Mouse (Mus musculus) forebrain, embryonic 16.5 days (tissue): ENCODE measurements around the gene Faf1. TPM values are rescaled to one million over a fixed set of nuclear protein-coding genes. Genes with fewer than 3 reads are reported as not detected.
"Not testable (repeated sequence)": the region's sequence is repeated elsewhere in the genome, so short reads cannot be mapped to it uniquely, and the experiment has no call there.

Experiments used
- ATAC-seq: fragments of 200-750 bp; cut with Nextera tagmentation; 2 replicates; pipeline ENCODE4 v1.8.0; 2017; ENCODE audit warnings: mild to moderate bottlenecking, moderate library complexity
- H3K27ac ChIP-seq: fragments of 300-500 bp; sonication (generic); 2 replicates; pipeline ENCODE4 v1.5.1; 2014; ENCODE audit warnings: low read length, control low read depth
- H3K27me3 ChIP-seq: fragments of 300-500 bp; sonication (generic); replicated peaks from 2 replicates; pipeline ENCODE4 v1.6.1; 2014; ENCODE audit warnings: low read length; ENCODE audit not compliant: control insufficient read depth, insufficient read depth
- H3K36me3 ChIP-seq: fragments of 300-500 bp; sonication (generic); 2 replicates; pipeline ENCODE4 v1.6.1; 2014; ENCODE audit not compliant: control insufficient read depth, insufficient read depth
- H3K4me1 ChIP-seq: fragments of 300-500 bp; sonication (generic); replicated peaks from 2 replicates; pipeline ENCODE4 v1.6.1; 2014; ENCODE audit warnings: low read length; ENCODE audit not compliant: control insufficient read depth, insufficient read depth
- H3K4me2 ChIP-seq: fragments of 300-500 bp; sonication (generic); 2 replicates; pipeline ENCODE4 v1.6.1; 2014; ENCODE audit warnings: mild to moderate bottlenecking, low read length, control low read depth
- H3K4me3 ChIP-seq: fragments of 300-500 bp; sonication (generic); replicated peaks from 2 replicates; pipeline ENCODE4 v1.5.1; 2014; ENCODE audit warnings: mild to moderate bottlenecking, low read length, control low read depth
- H3K9ac ChIP-seq: fragments of 300-500 bp; sonication (generic); replicated peaks from 2 replicates; pipeline ENCODE4 v1.6.1; 2014; ENCODE audit warnings: low read depth, low read length, control low read depth
- H3K9me3 ChIP-seq: fragments of 300-500 bp; sonication (generic); 2 replicates; pipeline ENCODE4 v1.6.1; 2016; ENCODE audit warnings: low read length; ENCODE audit not compliant: control insufficient read depth
- WGBS: fragments of 180-500 bp; shearing (Covaris S2); extraction: QIAGEN DNeasy Blood & Tissue Kit; methylation state at CpG from one replicate; pipeline ENCODE4 v1.1.7; 2014; 5-methylcytosine and 5-hydroxymethylcytosine counted together
- polyA plus RNA-seq: library from polyadenylated mRNA; unstranded; fragments of >200 nt; fragmentation: Nextera tagmentation; extraction: Ambion mirVana; gene quantifications from 2 replicates; pipeline ENCODE4 v1.2.1, GENCODE M21; 2015

Gene Faf1
- polyA plus RNA-seq, 1 experiment from 2014 or later = 28.3 TPM

DNA sequence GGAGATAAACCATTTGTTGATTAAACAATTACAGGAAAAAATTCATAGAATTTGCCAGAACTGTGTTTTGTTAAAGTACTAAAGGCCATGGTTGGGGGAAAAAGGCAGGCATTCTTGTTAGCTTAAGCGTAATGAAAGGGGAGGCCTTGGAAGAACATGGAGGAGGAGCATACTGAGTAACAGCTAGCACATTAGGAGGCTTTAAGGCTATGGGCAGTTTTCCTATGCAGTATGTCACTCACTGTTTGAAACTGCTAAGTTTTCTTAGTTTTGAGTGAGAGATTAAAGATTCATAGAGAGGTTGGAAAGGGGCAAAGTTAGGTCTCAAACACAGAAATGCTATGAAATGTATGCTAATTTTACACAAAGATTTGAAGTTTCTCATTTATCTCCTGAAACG is 2.3 kb upstream of the Faf1 start:
- Histone ChIP-seq H3K4me1 (peaks cover 9% of the 10 kb centered on the region), H3K36me3 (no peaks in the 10 kb centered on the region), H3K4me2 (no peak overlapping the region), H3K4me3 (no peak overlapping the region), H3K27ac (no peak overlapping the region), H3K27me3 (no peaks in the 10 kb centered on the region), H3K9ac (no peak overlapping the region), H3K9me3 (no peaks in the 10 kb centered on the region)
- ATAC-seq = no peak
- 83% methylated on average over 2 of the region's 2 CpGs for WGBS

DNA sequence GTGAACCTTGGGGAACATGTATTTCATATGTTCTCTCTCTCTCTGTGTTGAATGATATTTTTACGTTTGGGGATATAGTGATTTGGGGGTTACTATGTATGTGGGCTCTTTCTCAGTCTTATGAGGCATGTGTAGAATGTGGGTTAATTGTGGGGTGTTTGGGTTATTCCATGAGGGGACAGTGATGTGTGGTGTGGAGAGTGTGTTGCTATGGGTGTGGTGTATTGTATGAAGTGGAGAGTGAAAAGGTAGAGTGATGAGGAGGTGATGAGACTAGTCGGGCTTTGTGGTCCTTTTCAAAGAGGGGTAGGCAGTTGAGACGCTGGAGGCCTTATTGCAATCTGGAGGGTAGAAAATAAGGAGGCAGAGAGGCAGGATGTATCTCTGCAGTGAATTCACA is 833 bp downstream of the Faf1 start:
- peak overlapping the region; percentile 80 for H3K4me2 ChIP-seq
- H3K27ac ChIP-seq = peak overlapping the region; percentile 93
- peaks cover 9% of the 10 kb centered on the region for H3K4me1 ChIP-seq
- no peaks in the 10 kb centered on the region for H3K9me3 ChIP-seq
- no peaks in the 10 kb centered on the region for H3K27me3 ChIP-seq
- peak overlapping the region; percentile 90 for H3K4me3 ChIP-seq
- 0 out of 2 replicates have a peak, but pooled peaks have one; percentile 2 for ATAC-seq
- 0% methylated on average over 3 of the region's 3 CpGs for WGBS
- H3K36me3 ChIP-seq = no peaks in the 10 kb centered on the region
- H3K9ac ChIP-seq = peak overlapping the region; percentile 85

DNA sequence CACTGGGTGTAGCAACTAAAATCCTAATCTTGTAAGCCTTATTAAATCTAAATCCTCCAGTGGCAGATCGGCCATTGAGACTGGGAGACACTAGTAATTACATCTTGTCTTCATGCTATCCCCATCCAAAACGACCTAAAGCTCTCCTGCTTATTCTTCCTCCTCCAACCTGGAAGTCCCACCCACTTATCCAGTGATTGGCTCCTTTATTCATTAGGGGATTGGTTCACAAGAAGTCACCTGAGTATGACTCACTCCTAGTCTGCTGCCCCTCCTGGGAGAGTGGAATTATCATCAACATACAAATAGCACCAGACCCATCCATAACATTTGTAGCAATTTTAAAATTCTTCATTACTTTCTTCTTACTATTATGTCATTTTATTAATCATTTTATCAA is 7.2 kb downstream of the Faf1 start:
- Histone ChIP-seq H3K4me2 (no peak overlapping the region), H3K4me1 (no peaks in the 10 kb centered on the region), H3K27me3 (no peaks in the 10 kb centered on the region), H3K9ac (no peak overlapping the region), H3K9me3 (no peaks in the 10 kb centered on the region), H3K4me3 (no peak overlapping the region), H3K27ac (no peak overlapping the region), H3K36me3 (no peaks in the 10 kb centered on the region)
- no peak for ATAC-seq
- WGBS = 63% methylated on average over 2 of the region's 2 CpGs

DNA sequence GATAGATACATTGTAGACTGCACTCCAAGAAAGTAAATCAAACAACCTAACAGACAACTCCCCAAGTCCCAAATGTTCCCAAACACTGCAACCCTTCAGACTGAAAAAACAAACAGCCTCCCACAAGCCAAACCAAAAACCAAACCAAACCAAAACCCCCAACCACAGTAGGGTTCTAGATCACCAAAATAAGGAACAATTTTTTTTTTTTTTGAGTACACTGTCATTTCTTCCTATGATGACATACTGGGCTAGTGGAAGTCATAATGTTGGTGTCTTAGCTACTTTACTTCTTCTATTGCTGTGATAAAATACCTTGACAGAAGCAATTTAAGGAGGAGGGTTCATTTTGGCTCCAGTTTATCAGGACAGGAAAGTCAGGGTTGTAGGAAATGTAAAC is 16.3 kb downstream of the Faf1 start:
- no peaks in the 10 kb centered on the region for H3K36me3 ChIP-seq
- no peak overlapping the region for H3K4me2 ChIP-seq
- H3K4me1 ChIP-seq = no peaks in the 10 kb centered on the region
- no peaks in the 10 kb centered on the region for H3K27me3 ChIP-seq
- peaks cover 5% of the 10 kb centered on the region for H3K9me3 ChIP-seq
- no peak overlapping the region for H3K9ac ChIP-seq
- H3K27ac ChIP-seq = no peak overlapping the region
- no peak for ATAC-seq
- no peak overlapping the region for H3K4me3 ChIP-seq

DNA sequence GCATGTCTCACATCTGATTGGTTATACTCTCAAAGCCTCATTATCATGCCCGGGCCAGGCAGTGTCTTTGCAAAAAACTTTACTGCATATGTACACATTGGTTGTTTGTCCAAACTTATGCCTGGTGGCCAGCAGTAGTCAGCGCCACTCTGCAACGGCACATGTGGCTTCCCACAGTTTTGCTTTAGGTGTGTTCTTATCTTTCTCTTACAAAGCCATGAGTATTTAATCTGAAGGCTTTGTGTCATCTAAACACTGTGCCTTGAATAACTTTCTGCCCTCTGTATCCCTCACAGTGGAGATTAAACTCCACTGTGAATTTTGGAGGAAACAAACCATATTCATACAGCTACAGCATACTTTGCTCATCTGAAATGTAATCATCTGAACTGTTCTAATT is 24.3 kb downstream of the Faf1 start:
- not testable (repeated sequence) for ATAC-seq, H3K9me3 ChIP-seq, H3K27ac ChIP-seq, H3K27me3 ChIP-seq, H3K9ac ChIP-seq, H3K4me2 ChIP-seq, H3K4me1 ChIP-seq, H3K36me3 ChIP-seq, H3K4me3 ChIP-seq
- WGBS = 79% methylated on average over 3 of the region's 3 CpGs

DNA sequence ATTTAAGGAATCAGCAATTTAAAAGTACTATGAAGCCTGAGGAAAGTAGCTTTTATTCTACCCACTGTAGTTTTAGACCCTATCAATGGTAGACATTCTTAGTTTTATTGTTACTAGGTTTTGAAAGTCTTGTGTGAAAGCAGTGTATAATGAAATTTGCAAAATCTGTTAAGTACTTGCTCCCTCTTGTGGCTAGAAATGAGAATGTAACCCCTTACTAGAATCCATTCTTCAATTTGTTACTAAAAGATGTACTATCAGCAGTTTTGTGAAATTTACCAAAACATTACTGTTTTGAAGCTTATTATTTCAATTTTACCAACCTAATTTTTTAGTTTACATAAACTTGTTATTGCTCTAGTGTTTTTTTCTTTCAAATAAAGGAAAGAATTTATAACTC is 27.2 kb downstream of the Faf1 start:
- ATAC-seq = no peak
- Histone ChIP-seq H3K9ac (no peak overlapping the region), H3K27me3 (no peaks in the 10 kb centered on the region), H3K4me1 (no peaks in the 10 kb centered on the region), H3K27ac (no peak overlapping the region), H3K4me2 (no peak overlapping the region), H3K4me3 (no peak overlapping the region), H3K36me3 (no peaks in the 10 kb centered on the region), H3K9me3 (no peaks in the 10 kb centered on the region)

DNA sequence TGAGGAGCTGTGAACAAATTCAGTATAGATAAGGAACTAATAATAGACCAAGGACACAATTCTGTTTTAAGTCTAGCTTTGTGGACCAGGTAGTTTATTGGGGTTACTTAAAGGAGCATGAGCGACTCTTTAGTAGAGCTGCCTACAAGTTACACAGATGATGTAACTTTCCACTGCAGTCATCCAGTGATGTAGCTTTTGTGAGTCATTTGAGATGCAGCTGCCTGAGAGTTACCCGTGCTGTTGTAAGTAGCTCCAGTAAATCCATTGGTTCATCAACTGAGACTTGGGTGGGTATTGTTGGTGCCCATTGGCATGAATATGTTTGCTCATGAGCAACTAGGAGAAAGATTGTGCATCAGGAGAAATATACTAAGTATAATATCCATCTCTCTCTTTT is 29.0 kb downstream of the Faf1 start:
- no peak overlapping the region for H3K4me3 ChIP-seq
- H3K4me1 ChIP-seq = no peaks in the 10 kb centered on the region
- H3K4me2 ChIP-seq = no peak overlapping the region
- no peak for ATAC-seq
- no peaks in the 10 kb centered on the region for H3K9me3 ChIP-seq
- no peaks in the 10 kb centered on the region for H3K36me3 ChIP-seq
- 93% methylated on average over 2 of the region's 2 CpGs for WGBS
- H3K9ac ChIP-seq = no peak overlapping the region
- no peaks in the 10 kb centered on the region for H3K27me3 ChIP-seq
- no peak overlapping the region for H3K27ac ChIP-seq

DNA sequence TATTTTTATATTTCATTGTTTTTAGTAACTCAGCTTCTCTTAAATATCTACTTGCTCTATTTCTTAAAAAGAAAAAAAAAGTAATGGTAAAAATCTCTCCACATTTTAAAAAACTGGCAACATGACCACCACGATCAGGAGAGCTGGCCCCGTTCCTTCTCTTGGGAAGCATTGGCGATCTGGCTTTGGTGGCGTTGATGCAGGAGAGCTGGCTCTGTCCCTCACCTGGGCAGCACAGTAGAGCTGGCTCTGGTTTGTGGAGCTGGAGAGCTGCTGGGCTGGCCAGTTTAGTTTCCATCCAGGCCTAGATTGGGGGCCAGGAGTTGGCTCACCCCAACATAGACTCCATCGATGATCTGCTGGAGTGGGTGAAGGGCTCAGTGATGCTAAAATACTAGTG is 42.9 kb downstream of the Faf1 start:
- Histone ChIP-seq H3K4me2 (no peak overlapping the region), H3K4me1 (no peaks in the 10 kb centered on the region), H3K36me3 (no peaks in the 10 kb centered on the region; the same call in 1 of the 2 replicates), H3K27ac (no peak overlapping the region), H3K9me3 (no peaks in the 10 kb centered on the region), H3K9ac (no peak overlapping the region), H3K4me3 (no peak overlapping the region), H3K27me3 (no peaks in the 10 kb centered on the region)
- ATAC-seq = no peak
- 92% methylated on average over 5 of the region's 5 CpGs for WGBS

DNA sequence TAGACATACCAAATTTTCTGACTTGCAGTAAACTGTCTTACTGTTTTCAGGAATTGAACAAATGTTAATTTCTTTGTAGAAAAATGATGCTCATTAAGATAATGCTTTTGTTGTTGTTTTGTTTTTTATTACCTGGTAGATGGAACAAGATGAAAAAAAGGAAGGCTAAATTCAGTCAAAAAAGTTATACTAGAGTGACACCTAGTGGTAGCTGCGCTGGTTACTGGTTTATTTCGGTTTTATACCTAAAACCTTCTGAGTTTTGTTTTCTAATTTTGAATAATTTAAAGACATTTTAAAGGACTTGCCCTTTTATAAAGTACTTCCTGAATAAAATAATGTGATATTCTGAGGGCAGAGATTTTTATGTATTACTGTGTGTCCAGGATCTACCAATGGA is 52.9 kb downstream of the Faf1 start:
- Histone ChIP-seq H3K27me3 (no peaks in the 10 kb centered on the region), H3K9me3 (no peaks in the 10 kb centered on the region), H3K36me3 (no peaks in the 10 kb centered on the region), H3K9ac (no peak overlapping the region), H3K4me1 (no peaks in the 10 kb centered on the region), H3K27ac (no peak overlapping the region), H3K4me3 (no peak overlapping the region), H3K4me2 (no peak overlapping the region)
- WGBS = 10% methylated on average over 2 of the region's 2 CpGs
- ATAC-seq = no peak

DNA sequence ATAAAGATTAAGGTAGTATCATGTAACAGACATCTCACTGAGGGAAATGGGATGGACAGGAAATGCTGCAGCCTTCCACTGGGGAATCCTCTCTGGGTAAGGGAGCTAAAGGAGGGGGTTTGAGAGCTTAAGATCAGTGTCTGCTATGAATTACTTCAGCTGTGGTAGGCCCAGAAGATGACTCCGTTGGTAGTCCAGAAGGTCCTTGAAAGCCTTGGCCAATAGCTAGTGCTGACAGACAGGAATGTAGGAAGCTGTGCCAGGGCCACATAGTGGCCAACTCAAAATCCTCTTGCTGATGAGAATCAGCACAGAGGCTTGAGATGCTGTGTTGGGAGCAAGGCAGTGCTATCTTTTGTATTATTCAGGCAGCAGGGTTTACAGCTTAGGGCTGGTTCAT is 59.4 kb downstream of the Faf1 start:
- H3K9ac ChIP-seq = no peak overlapping the region
- H3K4me1 ChIP-seq = no peaks in the 10 kb centered on the region
- H3K36me3 ChIP-seq = no peaks in the 10 kb centered on the region
- no peak overlapping the region for H3K27ac ChIP-seq
- H3K4me2 ChIP-seq = no peak overlapping the region
- no peaks in the 10 kb centered on the region for H3K9me3 ChIP-seq
- no peak overlapping the region for H3K4me3 ChIP-seq
- no peak for ATAC-seq
- no peaks in the 10 kb centered on the region for H3K27me3 ChIP-seq
- 67% methylated on average over 1 of the region's 1 CpGs for WGBS
